Mouse (Mus musculus) CD4-positive, CD25-positive, alpha-beta regulatory T cell, adult 4 months (primary cell): ENCODE measurements at regions not wholly inside any gene's neighbourhood (a gene's known extent, or its start where the extent isn't known, plus 50 kb on each side); places are given as distances from the start of the nearest gene placed in this dataset.

Experiments used
- ATAC-seq: one replicate; pipeline ENCODE4 v1.8.0; 2017

- no peak for ATAC-seq
Measured at GRCm38 (mm10) chr13:84646899-84647298, 424.8 kb downstream of the Tmem161b start.

- no peak for ATAC-seq
Measured at GRCm38 (mm10) chr13:84648056-84648455, 426.0 kb downstream of the Tmem161b start.

- ATAC-seq = no peak
Measured at GRCm38 (mm10) chr13:84663967-84664366, 441.9 kb downstream of the Tmem161b start.

- no peak for ATAC-seq
Measured at GRCm38 (mm10) chr13:84680971-84681370, 458.9 kb downstream of the Tmem161b start.

GRCm38 (mm10) chr13:84685930-84686329 lies 463.8 kb downstream of the Tmem161b start:
- ATAC-seq = peak; percentile 29

- ATAC-seq = no peak
Measured at GRCm38 (mm10) chr13:84693462-84693861, 471.4 kb downstream of the Tmem161b start.

- no peak for ATAC-seq
Measured at GRCm38 (mm10) chr13:84698472-84699080, 476.5 kb downstream of the Tmem161b start.

- ATAC-seq = no peak
Measured at GRCm38 (mm10) chr13:84741231-84741630, 448.0 kb upstream of the Ccnh start.

- ATAC-seq = no peak
Measured at GRCm38 (mm10) chr13:84748331-84748730, 440.9 kb upstream of the Ccnh start.

GRCm38 (mm10) chr13:84749214-84749613 lies 440.0 kb upstream of the Ccnh start:
- peak; percentile 62 for ATAC-seq

- ATAC-seq = no peak
Measured at GRCm38 (mm10) chr13:84750136-84750535, 439.1 kb upstream of the Ccnh start.

GRCm38 (mm10) chr13:84751576-84752490 lies 437.4 kb upstream of the Ccnh start:
- ATAC-seq = no peak

GRCm38 (mm10) chr13:84752491-84752820 lies 436.8 kb upstream of the Ccnh start:
- no peak for ATAC-seq

- no peak for ATAC-seq
Measured at GRCm38 (mm10) chr13:84753751-84754500, 435.3 kb upstream of the Ccnh start.

GRCm38 (mm10) chr13:84754821-84755725 lies 434.1 kb upstream of the Ccnh start:
- no peak for ATAC-seq

- ATAC-seq = no peak
Measured at GRCm38 (mm10) chr13:84756796-84757335, 432.3 kb upstream of the Ccnh start.

- no peak for ATAC-seq
Measured at GRCm38 (mm10) chr13:84757896-84758567, 431.2 kb upstream of the Ccnh start.

GRCm38 (mm10) chr13:84758568-84758900 lies 430.7 kb upstream of the Ccnh start:
- ATAC-seq = peak; percentile 47

- ATAC-seq = no peak
Measured at GRCm38 (mm10) chr13:84759061-84759460, 430.1 kb upstream of the Ccnh start.

GRCm38 (mm10) chr13:84760471-84760870 lies 428.7 kb upstream of the Ccnh start:
- no peak for ATAC-seq

GRCm38 (mm10) chr13:84760978-84761377 lies 428.2 kb upstream of the Ccnh start:
- no peak for ATAC-seq

- ATAC-seq = no peak
Measured at GRCm38 (mm10) chr13:84761821-84762220, 427.4 kb upstream of the Ccnh start.
